Mouse (Mus musculus) forebrain, embryonic 11.5 days (tissue): Measurements from ENCODE around the gene Unc5b. TPM values are rescaled to one million over a fixed set of nuclear protein-coding genes. Genes with fewer than 3 reads are reported as not detected.
"Not testable (repeated sequence)": the region's sequence is repeated elsewhere in the genome, so short reads cannot be mapped to it uniquely, and the experiment has no call there.

ENCODE experiments used
- ATAC-seq: fragments of 200-750 bp; cut with Nextera tagmentation; replicated peaks from 2 replicates; pipeline ENCODE4 v1.8.0; 2017; ENCODE audit warnings: moderate TSS enrichment; ENCODE audit not compliant: low FRiP score
- DNase-seq: peaks from one replicate; pipeline ENCODE4 v3.0.0-alpha.2; 2017; ENCODE audit warnings: low spot score
- H3K27ac ChIP-seq: fragments of 300-500 bp; sonication (generic); 2 replicates; pipeline ENCODE4 v1.5.1; 2014; ENCODE audit warnings: low read depth, low read length
- H3K27me3 ChIP-seq: fragments of 300-500 bp; sonication (generic); 2 replicates; pipeline ENCODE4 v1.6.1; 2014; ENCODE audit warnings: mild to moderate bottlenecking, low read length, mixed read lengths; ENCODE audit not compliant: control insufficient read depth, insufficient read depth
- H3K36me3 ChIP-seq: fragments of 300-500 bp; sonication (generic); 2 replicates; pipeline ENCODE4 v1.6.1; 2014; ENCODE audit warnings: mild to moderate bottlenecking, low read length, moderate library complexity, mixed read lengths; ENCODE audit not compliant: control insufficient read depth, insufficient read depth
- H3K4me1 ChIP-seq: fragments of 300-500 bp; sonication (generic); replicated peaks from 2 replicates; pipeline ENCODE4 v1.6.1; 2014; ENCODE audit warnings: low read length, mixed read lengths; ENCODE audit not compliant: control insufficient read depth, insufficient read depth
- H3K4me2 ChIP-seq: fragments of 300-500 bp; sonication (generic); 2 replicates; pipeline ENCODE4 v1.6.1; 2014; ENCODE audit warnings: low read depth, mild to moderate bottlenecking, low read length, moderate library complexity, mixed read lengths; ENCODE audit not compliant: severe bottlenecking
- H3K4me3 ChIP-seq: fragments of 300-500 bp; sonication (generic); 2 replicates; pipeline ENCODE4 v1.5.1; 2014; ENCODE audit warnings: low read depth, low read length
- H3K9ac ChIP-seq: fragments of 300-500 bp; sonication (generic); 2 replicates; pipeline ENCODE4 v1.6.1; 2014; ENCODE audit warnings: low read length
- H3K9me3 ChIP-seq: fragments of 300-500 bp; sonication (generic); 2 replicates; pipeline ENCODE4 v1.6.1; 2016; ENCODE audit warnings: low read length, mixed read lengths; ENCODE audit not compliant: control insufficient read depth
- WGBS: fragments of 180-500 bp; shearing (Covaris S2); extraction: QIAGEN DNeasy Blood & Tissue Kit; methylation state at CpG from one replicate; pipeline ENCODE4 v1.1.7; 2014; 5-methylcytosine and 5-hydroxymethylcytosine counted together
- polyA plus RNA-seq: library from polyadenylated mRNA; unstranded; fragments of >200 nt; fragmentation: Nextera tagmentation; extraction: Ambion mirVana; gene quantifications from 2 replicates; pipeline ENCODE4 v1.2.1, GENCODE M21; 2014

Unc5b gene
- 4.0 TPM in 2 replicates for polyA plus RNA-seq

DNA sequence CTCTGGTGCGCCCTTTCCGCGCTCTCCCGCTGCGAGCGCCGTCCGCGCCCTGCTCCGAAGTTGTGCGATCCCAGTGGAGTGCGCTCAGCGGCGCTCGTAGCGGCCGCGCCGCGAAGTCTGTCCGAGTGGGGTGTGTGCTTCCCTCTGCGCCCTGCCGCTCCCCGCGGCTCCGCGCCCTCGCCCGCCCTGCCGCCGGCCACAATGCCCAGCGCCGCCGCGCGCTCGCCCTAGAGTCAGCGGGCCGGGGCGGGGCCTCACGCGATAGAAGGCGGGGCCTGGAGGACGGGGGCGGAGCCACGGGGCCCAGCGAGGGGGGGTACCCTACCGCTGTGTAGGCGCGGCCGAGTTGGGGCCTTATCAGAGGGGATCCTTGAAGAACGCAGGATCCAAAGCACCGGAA lies at the start of gene Unc5b:
Gene Unc5b (minus strand): TSS at position 203 of the 400 bp plus-strand sequence.
- WGBS, result under 1% methylated on average over 53 of the region's 53 CpGs
- Histone ChIP-seq H3K36me3 (no peaks in the 10 kb centered on the region), H3K9me3 (no peaks in the 10 kb centered on the region), H3K4me2 (peak within 1 kb of the TSS; percentile 96), H3K9ac (peak within 1 kb of the TSS; percentile 74), H3K4me3 (peak within 1 kb of the TSS; percentile 67), H3K27ac (no peak within 1 kb of the TSS), H3K27me3 (peaks cover 38% of the 10 kb centered on the region), H3K4me1 (peaks cover 24% of the 10 kb centered on the region)
- DNase-seq (peak; percentile 95), ATAC-seq (peak; percentile 89)

DNA sequence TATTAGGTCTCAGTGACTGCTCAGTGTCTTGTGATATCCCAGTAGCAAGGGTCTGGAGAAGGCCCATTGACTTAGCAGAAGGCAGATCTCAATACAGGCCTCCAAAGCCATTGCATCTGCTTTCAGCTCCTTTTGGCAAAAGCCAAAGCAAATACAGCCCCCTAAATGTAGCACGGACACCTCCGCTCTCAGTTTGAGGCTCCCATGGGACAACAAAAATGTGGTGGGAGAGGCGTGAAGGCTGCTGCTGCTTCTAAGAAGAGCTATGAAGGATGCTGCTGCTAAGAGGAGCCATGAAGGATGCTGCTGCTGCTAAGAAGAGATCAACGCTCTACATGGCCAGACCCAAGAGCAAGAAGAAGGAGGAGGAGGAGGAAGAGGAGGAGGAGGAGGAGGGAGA lies 48.4 kb upstream of the Unc5b start:
- WGBS, result 96% methylated on average over 4 of the region's 4 CpGs
- ATAC-seq, result no peak

DNA sequence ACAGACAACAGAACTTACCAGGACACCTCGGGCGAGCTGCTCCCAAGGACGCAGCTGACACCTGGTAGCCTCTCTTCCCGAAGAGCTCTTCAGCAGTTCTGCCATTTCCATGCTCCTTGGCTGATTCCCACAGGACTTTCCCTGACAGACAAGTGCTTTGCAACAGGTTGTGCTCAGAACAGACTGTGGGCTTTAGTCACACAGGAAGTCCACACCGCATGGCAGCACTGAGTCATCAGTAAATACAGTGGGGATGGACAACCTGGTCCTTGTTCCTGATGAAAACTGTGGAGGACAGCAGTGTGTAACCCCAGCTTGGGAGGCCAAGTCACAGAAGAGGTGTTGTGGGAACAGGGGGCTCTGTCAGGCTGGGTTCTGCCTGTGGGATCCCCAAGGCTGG lies 45.7 kb upstream of the Unc5b start:
- H3K36me3 ChIP-seq, result no peaks in the 10 kb centered on the region
- no peak overlapping the region for H3K27ac ChIP-seq
- H3K4me3 ChIP-seq, result no peak overlapping the region
- DNase-seq (no peak), ATAC-seq (no peak)
- WGBS, result 90% methylated on average over 5 of the region's 5 CpGs
- no peaks in the 10 kb centered on the region for H3K27me3 ChIP-seq
- H3K4me1 ChIP-seq, result no peaks in the 10 kb centered on the region
- no peaks in the 10 kb centered on the region for H3K9me3 ChIP-seq
- H3K4me2 ChIP-seq, result no peak overlapping the region
- no peak overlapping the region for H3K9ac ChIP-seq

More for the DNA sequence above, 48.4 kb upstream of the Unc5b start:
- Histone ChIP-seq H3K27ac (no peak overlapping the region), H3K4me1 (no peaks in the 10 kb centered on the region), H3K9me3 (no peaks in the 10 kb centered on the region), H3K9ac (no peak overlapping the region), H3K4me3 (no peak overlapping the region), H3K27me3 (no peaks in the 10 kb centered on the region), H3K36me3 (no peaks in the 10 kb centered on the region), H3K4me2 (no peak overlapping the region)
- DNase-seq, result no peak

DNA sequence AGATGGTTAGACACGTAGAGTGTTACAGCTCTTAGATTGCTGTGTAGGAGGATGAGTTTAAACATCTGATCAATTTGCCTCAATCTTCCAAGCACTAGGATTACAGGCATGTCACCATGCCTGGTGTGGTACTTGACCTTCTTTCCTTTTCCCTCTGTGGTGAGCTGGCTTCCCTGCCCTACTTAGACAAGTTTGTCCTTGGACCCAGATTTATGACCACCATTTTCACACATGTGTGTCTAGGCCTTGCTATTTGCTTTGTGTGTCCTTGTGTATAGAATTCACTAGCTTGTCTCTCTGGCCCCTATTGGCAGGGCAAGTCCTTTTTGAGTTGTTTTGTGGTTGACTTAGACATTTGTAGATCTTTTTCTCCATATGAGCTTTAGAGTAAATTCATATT lies 43.6 kb upstream of the Unc5b start:
- Histone ChIP-seq H3K9me3 (no peaks in the 10 kb centered on the region), H3K36me3 (no peaks in the 10 kb centered on the region), H3K4me3 (no peak overlapping the region), H3K9ac (no peak overlapping the region), H3K27me3 (no peaks in the 10 kb centered on the region), H3K4me1 (no peaks in the 10 kb centered on the region), H3K4me2 (no peak overlapping the region), H3K27ac (no peak overlapping the region)
- DNase-seq (no peak), ATAC-seq (no peak)
- WGBS, result 100% methylated on average over 1 of the region's 1 CpGs

DNA sequence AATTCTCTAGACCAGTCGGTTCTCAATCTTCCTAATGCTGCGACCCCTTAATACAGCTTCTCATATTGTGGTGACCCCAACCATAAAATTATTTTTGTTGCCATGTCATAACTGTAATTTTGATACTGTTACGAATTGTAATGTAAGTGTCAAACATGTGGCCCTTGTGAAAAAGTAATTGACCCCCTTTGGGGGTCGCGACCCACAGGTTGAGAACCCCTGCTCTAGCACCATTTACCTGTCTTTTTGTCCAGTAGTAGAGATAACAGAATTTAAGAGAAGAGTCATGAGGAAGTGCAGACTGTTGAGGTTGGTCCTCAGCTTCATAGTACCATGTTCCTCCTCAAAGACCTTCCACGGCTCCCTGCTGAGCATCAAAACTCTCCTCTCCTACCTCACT lies 31.9 kb upstream of the Unc5b start:
- Histone ChIP-seq H3K9me3 (no peaks in the 10 kb centered on the region), H3K4me3 (no peak overlapping the region), H3K36me3 (no peaks in the 10 kb centered on the region), H3K9ac (no peak overlapping the region), H3K4me2 (no peak overlapping the region), H3K4me1 (no peaks in the 10 kb centered on the region; the same call in 1 of the 2 replicates), H3K27me3 (no peaks in the 10 kb centered on the region), H3K27ac (no peak overlapping the region)
- 82% methylated on average over 6 of the region's 6 CpGs for WGBS
- ATAC-seq (no peak), DNase-seq (no peak)

DNA sequence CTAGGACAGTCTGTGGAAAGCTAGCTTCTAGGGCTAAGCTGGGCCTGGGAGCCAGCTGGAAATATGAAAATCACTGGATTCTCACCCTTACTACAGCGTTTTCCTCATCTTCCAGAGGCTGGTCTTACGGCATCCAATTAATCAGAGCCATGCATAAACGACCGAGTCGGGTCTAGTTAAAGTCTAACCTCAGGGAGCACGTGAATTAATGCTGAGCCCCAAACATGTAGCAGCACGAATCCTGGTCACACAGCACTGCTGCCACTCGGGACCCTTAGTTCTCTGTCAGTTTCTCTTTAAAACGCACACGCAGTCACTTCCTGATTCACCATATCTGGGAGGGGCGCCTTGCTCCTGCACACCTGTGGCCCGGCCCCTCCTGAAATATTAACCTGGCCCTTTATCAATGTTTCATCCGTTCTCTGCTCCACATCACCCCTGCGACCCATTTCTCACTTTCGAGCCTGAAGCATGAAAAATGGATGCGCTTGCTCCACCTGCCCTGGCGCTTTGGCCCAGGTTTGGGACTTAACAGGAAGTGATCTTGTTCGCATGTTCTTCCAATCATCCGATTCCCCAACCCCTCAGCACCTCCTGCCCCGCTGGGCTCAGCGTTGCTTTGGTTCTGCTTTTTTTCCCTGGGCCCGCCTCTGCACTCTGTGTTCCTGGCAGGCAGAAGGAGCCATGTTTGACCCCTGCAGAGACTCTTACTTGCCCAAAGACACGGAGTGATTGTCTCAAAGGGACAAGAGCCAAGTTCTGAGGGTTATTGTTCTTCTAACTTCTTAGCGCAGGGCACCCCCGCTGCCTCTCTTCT lies 31.3 kb upstream of the Unc5b start:
- no peak overlapping the region for H3K9ac ChIP-seq
- H3K4me1 ChIP-seq, result no peaks in the 10 kb centered on the region; the same call in 1 of the 2 replicates
- H3K27me3 ChIP-seq, result no peaks in the 10 kb centered on the region
- WGBS, result 69% methylated on average over 25 of the region's 25 CpGs
- H3K9me3 ChIP-seq, result no peaks in the 10 kb centered on the region
- no peak for ATAC-seq
- DNase-seq, result no peak
- no peaks in the 10 kb centered on the region for H3K36me3 ChIP-seq
- H3K4me3 ChIP-seq, result no peak overlapping the region
- H3K4me2 ChIP-seq, result no peak overlapping the region
- no peak overlapping the region for H3K27ac ChIP-seq

DNA sequence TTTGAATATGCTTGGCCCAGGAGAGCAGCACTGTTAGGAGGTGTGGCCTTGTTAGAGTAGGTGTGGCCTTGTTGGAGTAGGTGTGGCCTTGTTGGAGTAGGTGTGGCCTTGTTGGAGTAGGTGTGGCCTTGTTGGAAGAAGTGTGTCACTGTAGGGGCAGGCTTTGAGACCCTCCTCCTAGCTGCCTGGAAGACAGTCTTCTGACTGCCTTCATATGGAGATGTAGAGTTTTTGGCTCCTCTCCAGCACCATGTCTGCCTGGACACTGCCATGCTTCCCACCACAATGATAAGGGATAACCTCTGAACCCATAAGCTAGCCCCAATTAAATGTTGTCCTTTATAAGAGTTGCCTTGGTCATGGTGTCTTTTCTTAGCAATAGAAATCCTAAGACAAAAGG lies 13.9 kb upstream of the Unc5b start:
- not testable (repeated sequence) for H3K4me2 ChIP-seq, H3K27ac ChIP-seq, H3K9me3 ChIP-seq, H3K4me3 ChIP-seq, H3K4me1 ChIP-seq, H3K9ac ChIP-seq, H3K27me3 ChIP-seq, DNase-seq, H3K36me3 ChIP-seq, ATAC-seq

DNA sequence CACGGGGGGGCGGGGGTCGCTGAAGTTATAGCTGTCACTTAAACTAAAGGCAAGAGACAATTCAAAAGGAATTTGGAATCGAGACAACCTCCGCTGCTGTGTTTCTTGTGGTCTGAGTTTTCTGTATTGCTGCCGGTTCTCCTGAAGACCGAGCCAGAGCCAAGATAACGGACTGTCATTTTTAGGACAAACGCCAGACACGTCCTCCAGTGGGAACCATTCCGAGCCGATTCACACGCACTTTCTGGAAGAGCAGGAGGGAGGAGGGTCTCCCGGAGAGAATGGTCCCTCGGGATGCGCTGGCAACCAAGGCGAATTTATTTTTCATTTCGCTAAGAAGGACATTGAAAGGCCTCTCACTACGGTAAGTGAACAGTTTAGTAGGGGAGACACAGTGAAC lies 7.4 kb upstream of the Unc5b start:
- H3K4me1 ChIP-seq, result no peaks in the 10 kb centered on the region
- ATAC-seq, result no peak
- 78% methylated on average over 19 of the region's 19 CpGs for WGBS
- H3K27me3 ChIP-seq, result peaks cover 3% of the 10 kb centered on the region; the same call in 1 of the 2 replicates
- no peaks in the 10 kb centered on the region for H3K36me3 ChIP-seq
- H3K4me3 ChIP-seq, result no peak overlapping the region
- no peak for DNase-seq
- no peaks in the 10 kb centered on the region for H3K9me3 ChIP-seq
- no peak overlapping the region for H3K4me2 ChIP-seq
- H3K9ac ChIP-seq, result no peak overlapping the region
- no peak overlapping the region for H3K27ac ChIP-seq

DNA sequence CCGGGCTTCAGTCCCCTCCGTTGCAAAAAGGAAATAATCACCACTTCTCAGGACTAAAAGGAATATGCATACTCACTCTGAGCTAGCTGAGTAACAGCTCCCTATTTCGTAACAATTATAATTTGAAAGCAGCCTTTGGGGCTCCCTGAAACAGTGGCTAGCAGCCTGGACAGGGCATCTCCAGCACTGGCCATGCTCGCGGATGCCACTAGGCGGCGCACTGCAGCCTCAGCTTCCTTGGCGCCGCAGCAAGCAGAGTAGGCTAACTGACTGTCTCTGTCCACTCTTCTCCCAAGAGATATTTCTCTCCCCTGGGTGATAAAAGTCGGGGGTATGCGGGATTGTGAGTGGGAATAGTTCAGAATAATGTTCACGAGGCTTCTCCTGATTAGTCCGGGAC lies 3.6 kb upstream of the Unc5b start:
- Histone ChIP-seq H3K9me3 (no peaks in the 10 kb centered on the region), H3K4me1 (peaks cover 2% of the 10 kb centered on the region; the same call in 1 of the 2 replicates), H3K36me3 (no peaks in the 10 kb centered on the region), H3K4me3 (no peak overlapping the region), H3K27me3 (peaks cover 17% of the 10 kb centered on the region), H3K27ac (no peak overlapping the region), H3K9ac (no peak overlapping the region), H3K4me2 (no peak overlapping the region)
- DNase-seq, result peak; percentile 91
- ATAC-seq, result no peak
- 3% methylated on average over 13 of the region's 13 CpGs for WGBS
